Mouse (Mus musculus) MN1 (cell line): Measurements from ENCODE around the gene Pdap1.

Source experiments
- DNase-seq: peaks from one replicate; pipeline ENCODE4 v3.0.0-alpha.2; 2016; ENCODE audit warnings: low spot score

The Pdap1 gene

GRCm38 (mm10) chr5:145081866-145082613 lies 58.0 kb downstream of the Pdap1 start:
- DNase-seq: no peak
